Mouse (Mus musculus) CD4-positive, CD25-positive, alpha-beta regulatory T cell, adult 4 months (primary cell): Measurements from ENCODE around the gene Tbx1. TPM values are rescaled to one million over a fixed set of nuclear protein-coding genes. Genes with fewer than 3 reads are reported as not detected.

Source experiments
- ATAC-seq: one replicate; pipeline ENCODE4 v1.8.0; 2017
- polyA plus RNA-seq, 2 experiments: library from polyadenylated mRNA; unstranded; fragments of 100-300 nt; shearing (Covaris generic); gene quantifications; one replicate each; pipeline ENCODE4 v1.2.1; 2017

Gene Tbx1
- polyA plus RNA-seq, 2 experiments from 2014 or later = not detected

DNA sequence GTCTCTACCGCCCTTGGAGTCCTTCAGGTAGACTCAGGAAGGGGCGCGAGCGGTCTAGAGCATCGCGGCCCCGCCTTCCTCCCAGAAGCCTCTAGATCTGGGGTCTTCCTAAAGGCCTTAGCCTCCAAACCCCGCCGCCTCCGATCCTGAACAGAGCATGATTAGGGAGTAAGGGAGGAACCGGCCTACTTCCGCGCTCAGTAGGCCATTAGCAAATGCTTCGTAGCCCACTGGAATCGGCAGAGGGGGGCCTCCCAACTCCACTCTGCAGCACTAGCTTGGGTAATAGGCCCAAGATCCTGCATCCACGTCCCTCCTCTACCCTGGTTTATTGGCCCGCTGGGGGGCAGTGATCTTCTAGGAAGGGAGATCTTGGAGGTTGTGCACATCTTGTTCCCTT lies 31.5 kb upstream of the Tbx1 start, which contains the start of gene Gp1bb:
Gene Gp1bb, minus strand, starts transcription at position 385 of the 400 bp plus-strand sequence.
- no peak for ATAC-seq

DNA sequence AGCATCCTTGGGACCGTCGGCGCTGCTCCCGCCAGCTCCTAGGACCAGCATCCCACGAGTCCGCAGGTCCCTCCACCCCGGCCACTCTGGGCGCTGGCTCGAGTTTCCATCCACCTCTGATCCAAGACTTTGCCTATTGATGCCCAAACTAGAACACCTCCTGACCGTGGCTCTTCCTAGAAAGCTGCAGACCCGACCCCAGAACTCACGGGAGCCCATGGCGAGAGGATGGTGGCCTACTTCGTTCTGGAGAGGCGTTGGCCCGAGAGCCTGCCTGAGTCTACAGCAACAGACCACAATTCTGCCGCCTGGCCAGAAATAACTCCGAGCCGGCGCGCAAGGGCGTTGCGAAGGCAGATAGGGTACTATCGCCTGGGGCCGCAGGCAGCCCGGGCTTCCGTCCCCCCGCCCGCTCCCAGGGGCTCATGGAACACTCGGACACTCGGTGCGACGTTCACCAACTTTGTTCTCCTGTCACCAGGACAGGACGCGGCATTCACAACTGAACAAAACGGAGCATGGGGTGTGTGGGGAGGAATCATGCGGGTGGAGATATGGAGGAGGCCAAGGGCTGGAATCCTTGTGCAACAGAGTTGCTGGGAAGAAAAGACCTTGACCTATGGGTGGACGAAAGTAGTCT lies 31.0 kb upstream of the Tbx1 start:
- no peak for ATAC-seq

DNA sequence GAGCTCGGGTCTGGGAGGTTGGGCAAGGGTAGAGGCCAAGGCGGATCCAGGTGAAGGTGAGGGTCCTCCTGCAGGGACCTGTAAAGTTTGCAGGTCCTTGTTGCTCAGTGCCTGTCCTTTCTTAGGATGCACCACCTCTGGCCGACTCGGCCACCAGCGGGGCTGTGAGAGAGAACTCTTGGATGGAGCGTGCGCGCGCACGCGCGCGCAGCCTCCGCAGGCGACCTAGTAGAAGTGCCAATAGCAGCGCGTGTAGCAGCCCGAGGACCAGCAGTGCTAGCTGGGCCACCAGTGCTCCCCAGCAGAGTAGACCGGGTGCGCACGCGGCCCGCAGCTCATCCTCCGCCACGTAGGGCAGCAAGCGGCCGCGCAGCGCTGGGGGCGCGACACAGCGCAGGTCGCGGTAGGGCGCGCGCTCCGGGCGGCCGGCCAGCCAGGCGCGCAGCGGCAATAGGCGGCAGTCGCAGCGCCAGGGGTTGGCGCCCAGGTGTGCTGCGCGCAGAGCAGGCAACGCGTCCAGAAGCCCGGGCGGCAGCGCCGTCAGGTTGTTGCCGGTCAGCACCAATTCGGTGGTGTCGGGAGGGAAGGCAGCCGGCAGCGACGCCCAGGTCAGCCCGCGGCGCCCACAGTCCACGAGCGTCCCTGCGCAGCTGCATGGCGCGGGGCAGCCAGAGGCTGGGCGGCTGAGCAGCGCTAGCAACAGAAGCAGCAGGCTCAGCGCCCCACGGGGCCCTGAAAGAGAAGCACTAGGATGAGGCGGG lies 30.3 kb upstream of the Tbx1 start:
- no peak for ATAC-seq

- ATAC-seq = no peak
These were observed 29.7 kb upstream of the Tbx1 start for GRCm38 (mm10) chr16:18620201-18620600.

DNA sequence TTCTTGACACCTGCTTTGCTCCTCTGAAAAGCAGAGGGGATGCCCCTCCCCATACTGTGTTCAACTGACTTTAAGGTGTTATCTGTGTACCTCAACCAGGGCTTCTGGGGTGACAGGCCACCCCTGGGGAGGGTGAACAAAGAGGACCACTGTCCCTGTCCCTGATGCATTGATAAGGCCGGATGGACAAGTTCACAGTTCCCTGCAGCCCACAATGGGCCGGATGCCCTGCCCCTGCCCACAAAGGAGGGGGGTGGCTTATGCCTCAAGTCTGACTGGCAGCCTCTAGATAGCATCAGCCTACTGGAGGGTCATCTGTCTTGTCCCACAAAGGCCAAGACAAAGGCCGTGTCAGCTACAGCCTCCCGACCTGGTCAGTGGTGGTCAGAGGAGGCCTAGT lies 28.6 kb upstream of the Tbx1 start:
- no peak for ATAC-seq

GRCm38 (mm10) chr16:18618297-18618696 lies 27.8 kb upstream of the Tbx1 start:
- ATAC-seq = no peak

- ATAC-seq = peak; percentile 93
These were observed 27.0 kb upstream of the Tbx1 start for GRCm38 (mm10) chr16:18617370-18618065.

- ATAC-seq = no peak
These were observed 22.8 kb upstream of the Tbx1 start for GRCm38 (mm10) chr16:18613301-18613700.

- no peak for ATAC-seq
These were observed 21.3 kb upstream of the Tbx1 start for GRCm38 (mm10) chr16:18611752-18612151.

DNA sequence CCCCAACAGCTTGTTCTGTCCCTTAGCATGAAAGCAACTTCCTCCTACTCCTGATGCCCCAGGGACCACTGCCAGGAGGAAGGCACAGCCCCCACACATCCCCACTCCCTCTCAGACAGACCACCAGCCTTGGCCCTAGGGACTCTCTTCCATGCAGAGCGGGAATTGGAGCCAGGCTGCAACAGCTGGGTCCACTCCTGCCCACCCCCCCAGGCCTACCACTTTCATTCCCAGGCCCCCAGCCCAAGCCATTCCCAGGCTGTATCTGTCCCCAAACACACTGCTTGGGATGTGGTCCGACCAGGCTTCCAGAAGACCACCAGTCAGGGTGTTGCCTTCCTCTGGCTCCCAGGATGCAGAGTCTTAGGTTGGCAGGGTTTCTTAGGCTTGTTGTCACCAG lies 18.6 kb upstream of the Tbx1 start:
- ATAC-seq = no peak

- no peak for ATAC-seq
These were observed 17.8 kb upstream of the Tbx1 start for GRCm38 (mm10) chr16:18608226-18608625.

- no peak for ATAC-seq
These were observed 15.2 kb upstream of the Tbx1 start for GRCm38 (mm10) chr16:18605705-18606104.

DNA sequence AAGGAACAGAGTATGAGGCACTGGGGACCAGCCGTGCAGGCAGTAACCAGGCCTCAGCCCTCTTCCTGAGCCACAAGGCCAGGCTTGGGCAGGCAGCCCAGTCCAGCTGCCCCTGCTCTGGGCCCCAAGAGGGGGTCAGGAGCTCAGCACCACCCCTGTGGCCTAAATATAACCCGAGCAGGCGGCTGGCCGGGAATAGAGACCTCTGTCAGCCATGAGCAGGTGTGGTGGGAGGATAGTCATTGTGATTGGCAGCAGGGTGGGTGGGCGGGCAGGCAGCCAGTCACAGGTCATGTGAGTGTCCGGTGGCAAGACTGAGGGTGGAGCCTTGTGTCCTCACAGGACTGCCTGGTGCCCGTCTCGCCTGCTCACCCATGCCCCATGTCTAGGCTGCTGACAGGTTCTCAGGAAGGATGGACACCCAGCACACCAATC lies 13.8 kb upstream of the Tbx1 start:
- no peak for ATAC-seq

DNA sequence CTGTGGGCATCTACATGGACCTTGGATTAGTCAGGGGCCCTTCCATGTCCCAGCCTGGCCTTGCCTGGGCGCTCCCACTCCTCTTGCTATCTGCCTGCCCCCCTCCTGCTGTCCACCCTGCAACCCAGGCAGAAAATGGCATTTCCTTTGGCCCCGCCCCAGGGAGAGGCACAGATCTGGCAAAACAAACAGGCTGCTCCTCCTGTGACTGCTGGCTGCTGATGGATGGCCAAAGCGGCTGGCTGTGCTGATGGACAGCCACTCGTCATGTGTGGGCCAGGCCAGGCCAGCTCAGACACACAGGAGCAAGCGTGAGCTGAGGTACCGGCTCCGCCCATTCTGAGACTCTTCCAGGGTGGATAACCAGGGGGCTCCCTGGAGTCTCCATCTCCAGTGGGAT lies 11.0 kb upstream of the Tbx1 start:
- ATAC-seq = no peak

DNA sequence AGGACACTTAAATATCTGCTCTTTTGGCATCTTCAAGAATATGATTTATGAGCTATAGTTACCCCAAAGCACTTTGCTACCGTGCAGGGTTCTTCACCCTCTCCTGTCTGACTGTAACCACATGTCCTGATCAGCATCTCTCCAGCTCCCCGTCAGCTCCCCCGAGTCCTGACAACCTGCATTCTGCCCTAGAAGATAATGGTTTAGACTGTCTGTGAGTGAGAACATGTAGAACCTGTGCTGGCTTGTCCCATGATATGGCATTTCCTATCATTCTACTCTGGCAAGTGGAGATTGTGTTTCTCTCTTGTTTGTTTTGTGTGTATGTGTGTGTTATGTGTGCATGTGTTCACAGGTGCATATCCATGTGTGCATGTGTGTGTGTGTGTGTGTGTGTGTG lies 7.5 kb upstream of the Tbx1 start:
- no peak for ATAC-seq

DNA sequence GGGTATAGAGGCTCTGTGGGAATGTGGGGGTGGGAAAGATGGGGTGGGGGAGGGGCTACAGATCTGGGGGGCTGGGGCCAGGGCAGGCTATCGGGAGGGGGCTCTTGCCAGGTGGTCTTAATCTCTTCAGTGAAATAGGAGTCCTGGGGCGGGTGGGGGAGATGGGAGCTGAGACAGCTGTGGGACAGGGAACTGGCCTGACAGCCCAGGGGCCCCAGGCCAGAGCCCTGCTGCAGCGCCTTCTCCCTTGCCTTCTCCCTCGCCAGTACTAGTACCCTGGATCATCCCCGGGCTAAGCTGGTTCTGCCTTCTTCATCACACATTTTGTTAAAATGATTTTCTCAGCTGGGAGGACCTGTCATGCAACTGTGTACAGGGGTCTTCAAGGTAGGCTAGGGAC lies 5.8 kb upstream of the Tbx1 start:
- ATAC-seq = no peak

DNA sequence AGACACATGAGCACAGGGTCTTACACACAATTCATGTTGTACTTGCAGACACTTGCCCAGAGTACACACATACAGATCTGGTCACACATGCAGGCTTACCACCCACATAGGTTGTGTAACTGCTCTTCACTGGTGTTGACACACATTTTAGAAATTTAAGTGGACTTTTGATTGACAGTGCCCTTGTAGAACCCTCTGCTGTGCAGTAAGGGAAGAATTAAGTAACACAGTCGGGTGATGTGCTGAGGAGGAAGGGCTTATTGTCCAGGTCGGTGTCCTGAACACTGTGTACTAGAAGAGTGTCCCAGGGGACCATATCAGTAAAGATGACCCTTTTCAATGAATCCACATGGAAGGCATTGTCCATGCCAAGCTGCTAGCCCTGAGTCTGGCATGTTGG lies 3.5 kb upstream of the Tbx1 start:
- no peak for ATAC-seq

- ATAC-seq = no peak
These were observed 862 bp upstream of the Tbx1 start for GRCm38 (mm10) chr16:18591047-18592018.

GRCm38 (mm10) chr16:18589080-18589621 lies 1.3 kb downstream of the Tbx1 start:
- no peak for ATAC-seq

DNA sequence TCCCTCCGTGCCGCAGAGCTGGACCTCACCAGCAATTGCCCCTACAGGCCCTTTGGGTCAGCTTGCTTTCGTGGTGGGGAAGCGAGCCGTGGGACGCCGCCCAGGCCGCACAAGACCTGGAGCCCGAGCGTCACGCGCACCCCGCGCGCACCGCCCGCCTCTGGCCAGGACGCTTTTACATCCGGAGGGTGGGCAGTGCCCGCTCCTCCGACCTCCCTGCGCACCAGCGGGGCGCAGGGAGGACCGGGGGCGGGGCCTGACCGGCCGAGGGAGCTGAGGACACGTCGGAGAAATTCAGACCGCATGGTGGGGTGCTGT lies 1.8 kb downstream of the Tbx1 start:
- no peak for ATAC-seq

GRCm38 (mm10) chr16:18587847-18588737 lies 2.4 kb downstream of the Tbx1 start:
- no peak for ATAC-seq
